Mouse (Mus musculus): ENCODE measurements around the gene Ldhal6b. TPM values are rescaled to one million over a fixed set of nuclear protein-coding genes. Genes with fewer than 3 reads are reported as not detected.

Ldhal6b gene
- polyA plus RNA-seq, 1 experiment from 2014 or later = not detected

GRCm38 (mm10) chr17:5377151-5377929 lies 41.2 kb downstream of the Ldhal6b start:
- WGBS = 30% methylated on average over 11 of the region's 11 CpGs
- Histone ChIP-seq H3K36me3 (ENCODE audit: insufficient read depth, low read length) (no peaks in the 10 kb centered on the region), H3K4me1 (ENCODE audit: insufficient read depth, low read depth, low read length) (no peaks in the 10 kb centered on the region), H3K27me3 (replicated peaks; ENCODE audit: insufficient read depth, low read length) (no peaks in the 10 kb centered on the region), H3K4me2 (replicated peaks; ENCODE audit: low read depth, low read length) (no peak overlapping the region), H3K9me3 (ENCODE audit: low read length) (no peaks in the 10 kb centered on the region), H3K9ac (replicated peaks; ENCODE audit: low read depth) (no peak overlapping the region), H3K4me3 (ENCODE audit: low read depth, low read length) (no peak overlapping the region), H3K27ac (ENCODE audit: low read length) (no peak overlapping the region)
- DNase-seq (ENCODE audit: low spot score) (no peak), ATAC-seq (no peak)
- TF ChIP-seq EP300 (IDR thresholded peaks at IDR 0.05) (no peak), CTCF (IDR thresholded peaks at IDR 0.05) (no peak)

GRCm38 (mm10) chr17:5372951-5373350 lies 45.6 kb downstream of the Ldhal6b start:
- H3K27ac ChIP-seq (ENCODE audit: low read length) = no peak overlapping the region
- no peak overlapping the region for H3K9ac ChIP-seq (replicated peaks; ENCODE audit: low read depth)
- no peak overlapping the region for H3K4me3 ChIP-seq (ENCODE audit: low read depth, low read length)
- 74% methylated on average over 8 of the region's 8 CpGs for WGBS
- TF ChIP-seq EP300 (IDR thresholded peaks at IDR 0.05) (no peak), CTCF (IDR thresholded peaks at IDR 0.05) (no peak)
- ATAC-seq = no peak
- H3K4me2 ChIP-seq (replicated peaks; ENCODE audit: low read depth, low read length) = no peak overlapping the region
- H3K9me3 ChIP-seq (ENCODE audit: low read length) = no peaks in the 10 kb centered on the region
- H3K36me3 ChIP-seq (ENCODE audit: insufficient read depth, low read length) = no peaks in the 10 kb centered on the region
- H3K27me3 ChIP-seq (replicated peaks; ENCODE audit: insufficient read depth, low read length) = no peaks in the 10 kb centered on the region
- no peaks in the 10 kb centered on the region for H3K4me1 ChIP-seq (ENCODE audit: insufficient read depth, low read depth, low read length)
- no peak for DNase-seq (ENCODE audit: low spot score)

- H3K36me3 ChIP-seq (ENCODE audit: insufficient read depth, low read length) = no peaks in the 10 kb centered on the region
- no peak overlapping the region for H3K4me2 ChIP-seq (replicated peaks; ENCODE audit: low read depth, low read length)
- H3K27me3 ChIP-seq (replicated peaks; ENCODE audit: insufficient read depth, low read length) = no peaks in the 10 kb centered on the region
- H3K27ac ChIP-seq (ENCODE audit: low read length) = no peak overlapping the region
- no peak overlapping the region for H3K4me3 ChIP-seq (ENCODE audit: low read depth, low read length)
- no peaks in the 10 kb centered on the region for H3K9me3 ChIP-seq (ENCODE audit: low read length)
- whole genome bisulfite sequencing = 64% methylated on average over 7 of the region's 7 CpGs
- H3K4me1 ChIP-seq (ENCODE audit: insufficient read depth, low read depth, low read length) = no peaks in the 10 kb centered on the region
- no peak for TF ChIP-seq CTCF (IDR thresholded peaks at IDR 0.05)
- TF ChIP-seq EP300 (IDR thresholded peaks at IDR 0.05) = no peak
- ATAC-seq (no peak), DNase-seq (ENCODE audit: low spot score) (no peak)
- H3K9ac ChIP-seq (replicated peaks; ENCODE audit: low read depth) = no peak overlapping the region
Measured at GRCm38 (mm10) chr17:5371521-5371920, 47.0 kb downstream of the Ldhal6b start.

GRCm38 (mm10) chr17:5371032-5371431 lies 47.5 kb downstream of the Ldhal6b start:
- DNase-seq (ENCODE audit: low spot score) (no peak), ATAC-seq (no peak)
- H3K4me3 ChIP-seq (ENCODE audit: low read depth, low read length) = no peak overlapping the region
- no peaks in the 10 kb centered on the region for H3K4me1 ChIP-seq (ENCODE audit: insufficient read depth, low read depth, low read length)
- no peak overlapping the region for H3K27ac ChIP-seq (ENCODE audit: low read length)
- no peaks in the 10 kb centered on the region for H3K9me3 ChIP-seq (ENCODE audit: low read length)
- H3K9ac ChIP-seq (replicated peaks; ENCODE audit: low read depth) = no peak overlapping the region
- no peak overlapping the region for H3K4me2 ChIP-seq (replicated peaks; ENCODE audit: low read depth, low read length)
- TF ChIP-seq CTCF (IDR thresholded peaks at IDR 0.05) = no peak
- no peak for TF ChIP-seq EP300 (IDR thresholded peaks at IDR 0.05)
- WGBS = 67% methylated on average over 4 of the region's 4 CpGs
- no peaks in the 10 kb centered on the region for H3K36me3 ChIP-seq (ENCODE audit: insufficient read depth, low read length)
- H3K27me3 ChIP-seq (replicated peaks; ENCODE audit: insufficient read depth, low read length) = no peaks in the 10 kb centered on the region

Small RNA genes within 50 kb of the gene (microRNA-seq; reads per million reads assigned to microRNA genes)
- gene Gm22475 = not detected

Other genes with a start within 250 kb of the Ldhal6b start
- gene Tmem242, start 21.5 kb upstream of the Ldhal6b start, polyA plus RNA-seq (2015; fragmentation: Nextera tagmentation; extraction: Ambion mirVana) = 84.3 and 89.0 TPM in 2 replicates
- 4.2 and 4.6 TPM in 2 replicates for gene Zdhhc14, start 73.8 kb upstream of the Ldhal6b start, polyA plus RNA-seq (2015; fragmentation: Nextera tagmentation; extraction: Ambion mirVana)

All from lung, postnatal 0 days (tissue).